Mouse (Mus musculus): ENCODE data around the gene Pnpo. TPM values are rescaled to one million over a fixed set of nuclear protein-coding genes. Genes with fewer than 3 reads are reported as not detected.

The Pnpo gene
- polyA plus RNA-seq, 1 experiment from 2014 or later: 18.4 TPM

GRCm38 (mm10) chr11:96982859-96983258, 39.1 kb upstream of the Pnpo start, which contains the start of gene Sp2:
Gene Sp2 (minus strand): TSS chr11:96982959.
- Histone ChIP-seq H3K4me3 (ENCODE audit: low read depth, low read length) (no peak within 1 kb of the TSS), H3K9ac (no peak within 1 kb of the TSS), H3K4me2 (no peak within 1 kb of the TSS; the same call in 1 of the 2 replicates), H3K4me1 (ENCODE audit: insufficient read depth) (peaks cover 5% of the 10 kb centered on the region; the same call in 1 of the 2 replicates), H3K27me3 (ENCODE audit: insufficient read depth, low read length) (no peaks in the 10 kb centered on the region), H3K36me3 (ENCODE audit: insufficient read depth) (no peaks in the 10 kb centered on the region), H3K27ac (ENCODE audit: low read depth) (no peak within 1 kb of the TSS), H3K9me3 (ENCODE audit: low read depth, low read length) (no peaks in the 10 kb centered on the region)
- ATAC-seq (ENCODE audit: insufficient read depth) (no peak), DNase-seq (no peak)
- TF ChIP-seq CTCF (IDR thresholded peaks at IDR 0.05; ENCODE audit: low read depth): no peak
- 69% methylated on average over 7 of the region's 7 CpGs for WGBS

GRCm38 (mm10) chr11:96982355-96982754, 38.6 kb upstream of the Pnpo start:
- DNase-seq: peak; percentile 91
- peak; percentile 97 for TF ChIP-seq CTCF (IDR thresholded peaks at IDR 0.05; ENCODE audit: low read depth)
- Histone ChIP-seq H3K4me2 (no peak overlapping the region; the same call in 1 of the 2 replicates), H3K36me3 (ENCODE audit: insufficient read depth) (no peaks in the 10 kb centered on the region), H3K27ac (ENCODE audit: low read depth) (no peak overlapping the region), H3K4me1 (ENCODE audit: insufficient read depth) (peaks cover 5% of the 10 kb centered on the region; the same call in 1 of the 2 replicates), H3K27me3 (ENCODE audit: insufficient read depth, low read length) (no peaks in the 10 kb centered on the region), H3K4me3 (ENCODE audit: low read depth, low read length) (no peak overlapping the region), H3K9me3 (ENCODE audit: low read depth, low read length) (no peaks in the 10 kb centered on the region), H3K9ac (no peak overlapping the region)
- 1% methylated on average over 7 of the region's 7 CpGs for WGBS
- ATAC-seq (ENCODE audit: insufficient read depth): no peak

GRCm38 (mm10) chr11:96981461-96981860, 37.7 kb upstream of the Pnpo start:
- H3K4me3 ChIP-seq (ENCODE audit: low read depth, low read length): no peak overlapping the region
- no peak overlapping the region for H3K9ac ChIP-seq
- 53% methylated on average over 15 of the region's 15 CpGs for WGBS
- H3K36me3 ChIP-seq (ENCODE audit: insufficient read depth): no peaks in the 10 kb centered on the region
- no peaks in the 10 kb centered on the region for H3K27me3 ChIP-seq (ENCODE audit: insufficient read depth, low read length)
- DNase-seq: no peak
- no peak overlapping the region for H3K4me2 ChIP-seq
- ATAC-seq (ENCODE audit: insufficient read depth): no peak
- TF ChIP-seq CTCF (IDR thresholded peaks at IDR 0.05; ENCODE audit: low read depth): no peak
- no peak overlapping the region for H3K27ac ChIP-seq (ENCODE audit: low read depth)
- H3K4me1 ChIP-seq (ENCODE audit: insufficient read depth): peaks cover 5% of the 10 kb centered on the region; the same call in 1 of the 2 replicates
- no peaks in the 10 kb centered on the region for H3K9me3 ChIP-seq (ENCODE audit: low read depth, low read length)

- ATAC-seq (ENCODE audit: insufficient read depth) (no peak), DNase-seq (no peak)
- peaks cover 9% of the 10 kb centered on the region for H3K4me1 ChIP-seq (ENCODE audit: insufficient read depth)
- H3K4me3 ChIP-seq (ENCODE audit: low read depth, low read length): no peak overlapping the region
- no peak overlapping the region for H3K4me2 ChIP-seq
- no peaks in the 10 kb centered on the region for H3K9me3 ChIP-seq (ENCODE audit: low read depth, low read length)
- no peak for TF ChIP-seq CTCF (IDR thresholded peaks at IDR 0.05; ENCODE audit: low read depth)
- H3K27ac ChIP-seq (ENCODE audit: low read depth): no peak overlapping the region
- WGBS: 74% methylated on average over 5 of the region's 5 CpGs
- no peaks in the 10 kb centered on the region for H3K36me3 ChIP-seq (ENCODE audit: insufficient read depth)
- no peaks in the 10 kb centered on the region for H3K27me3 ChIP-seq (ENCODE audit: insufficient read depth, low read length)
- H3K9ac ChIP-seq: no peak overlapping the region
Measured at GRCm38 (mm10) chr11:96980021-96980420, 36.2 kb upstream of the Pnpo start.

- DNase-seq (no peak), ATAC-seq (ENCODE audit: insufficient read depth) (no peak)
- Histone ChIP-seq H3K4me3 (ENCODE audit: low read depth, low read length) (no peak overlapping the region), H3K4me1 (ENCODE audit: insufficient read depth) (peaks cover 9% of the 10 kb centered on the region), H3K27me3 (ENCODE audit: insufficient read depth, low read length) (no peaks in the 10 kb centered on the region), H3K9ac (no peak overlapping the region), H3K9me3 (ENCODE audit: low read depth, low read length) (no peaks in the 10 kb centered on the region), H3K4me2 (no peak overlapping the region), H3K27ac (ENCODE audit: low read depth) (no peak overlapping the region), H3K36me3 (ENCODE audit: insufficient read depth) (no peaks in the 10 kb centered on the region)
- WGBS: 79% methylated on average over 7 of the region's 7 CpGs
- no peak for TF ChIP-seq CTCF (IDR thresholded peaks at IDR 0.05; ENCODE audit: low read depth)
Measured at GRCm38 (mm10) chr11:96979329-96979728, 35.5 kb upstream of the Pnpo start.

GRCm38 (mm10) chr11:96978401-96979246, 34.8 kb upstream of the Pnpo start:
- Histone ChIP-seq H3K36me3 (ENCODE audit: insufficient read depth) (0 out of 2 replicates have a peak, but pooled peaks cover 2% of the 10 kb centered on the region), H3K9me3 (ENCODE audit: low read depth, low read length) (no peaks in the 10 kb centered on the region), H3K4me1 (ENCODE audit: insufficient read depth) (peaks cover 9% of the 10 kb centered on the region), H3K27me3 (ENCODE audit: insufficient read depth, low read length) (no peaks in the 10 kb centered on the region), H3K9ac (peak overlapping the region; percentile 58), H3K27ac (ENCODE audit: low read depth) (peak overlapping the region; percentile 83), H3K4me3 (ENCODE audit: low read depth, low read length) (peak overlapping the region; percentile 95), H3K4me2 (peak overlapping the region; percentile 93)
- DNase-seq: no peak
- ATAC-seq (ENCODE audit: insufficient read depth): no peak
- no peak for TF ChIP-seq CTCF (IDR thresholded peaks at IDR 0.05; ENCODE audit: low read depth)
- WGBS: 23% methylated on average over 17 of the region's 17 CpGs

GRCm38 (mm10) chr11:96977606-96978400, 34.0 kb upstream of the Pnpo start:
- Histone ChIP-seq H3K4me2 (peak overlapping the region; percentile 93), H3K4me3 (ENCODE audit: low read depth, low read length) (peak overlapping the region; percentile 95), H3K9me3 (ENCODE audit: low read depth, low read length) (no peaks in the 10 kb centered on the region), H3K36me3 (ENCODE audit: insufficient read depth) (0 out of 2 replicates have a peak, but pooled peaks cover 3% of the 10 kb centered on the region), H3K9ac (peak overlapping the region; percentile 95), H3K27me3 (ENCODE audit: insufficient read depth, low read length) (no peaks in the 10 kb centered on the region), H3K4me1 (ENCODE audit: insufficient read depth) (peaks cover 9% of the 10 kb centered on the region), H3K27ac (ENCODE audit: low read depth) (peak overlapping the region; percentile 95)
- peak; percentile 100 for DNase-seq
- peak; percentile 97 for ATAC-seq (ENCODE audit: insufficient read depth)
- under 1% methylated on average over 45 of the region's 45 CpGs for WGBS
- no peak for TF ChIP-seq CTCF (IDR thresholded peaks at IDR 0.05; ENCODE audit: low read depth)

All from lung, embryonic 14.5 days (tissue).